In genomic region chr17:79614691-79615588, GRCm38 (mm10) we compare ENCODE assay signal across 8 mouse cellular contexts. TPM values are rescaled to one million over a fixed set of nuclear protein-coding genes. Genes with fewer than 3 reads are reported as not detected.
DNase-seq lines count a peak whose midpoint lies in the region; ATAC-seq and TF ChIP-seq lines count a peak whose summit lies in the region.

No protein-coding gene starts in this region.

- peaks cover 4% of the 10 kb centered on the region for H3K4me1 ChIP-seq in forebrain, embryonic 16.5 days (replicated peaks; ENCODE audit: control insufficient read depth, insufficient read depth, low read length)
- H3K4me1 ChIP-seq in lung, embryonic 14.5 days (ENCODE audit: insufficient read depth), result no peaks in the 10 kb centered on the region

- WGBS in forebrain, embryonic 16.5 days, result 3% methylated on average over 50 of the region's 57 CpGs
- WGBS in lung, embryonic 14.5 days, result 2% methylated on average over 54 of the region's 57 CpGs

- peak overlapping the region; percentile 76 for H3K4me3 ChIP-seq in forebrain, embryonic 16.5 days (replicated peaks; ENCODE audit: low read length)
- H3K4me3 ChIP-seq in lung, embryonic 14.5 days (ENCODE audit: low read depth, low read length), result peak overlapping the region; percentile 73

- peak overlapping the region; percentile 50 for H3K4me2 ChIP-seq in forebrain, embryonic 16.5 days (ENCODE audit: low read length)
- peak overlapping the region; percentile 84 for H3K4me2 ChIP-seq in lung, embryonic 14.5 days

- H3K27me3 ChIP-seq in forebrain, embryonic 16.5 days (replicated peaks; ENCODE audit: control insufficient read depth, insufficient read depth, low read length), result no peaks in the 10 kb centered on the region
- H3K27me3 ChIP-seq in lung, embryonic 14.5 days (ENCODE audit: insufficient read depth, low read length), result no peaks in the 10 kb centered on the region

- intact Hi-C loops in heart, postnatal 36 days (cut with DNase I), result no loop called here

- H3K9me3 ChIP-seq in forebrain, embryonic 16.5 days (ENCODE audit: control insufficient read depth, low read length), result no peaks in the 10 kb centered on the region
- H3K9me3 ChIP-seq in lung, embryonic 14.5 days (ENCODE audit: low read depth, low read length), result no peaks in the 10 kb centered on the region

- no peak for TF ChIP-seq CTCF in lung, embryonic 14.5 days (IDR thresholded peaks at IDR 0.05; ENCODE audit: low read depth)

- peak overlapping the region; percentile 39 for H3K27ac ChIP-seq in forebrain, embryonic 16.5 days (ENCODE audit: low read length)
- H3K27ac ChIP-seq in lung, embryonic 14.5 days (ENCODE audit: low read depth), result peak overlapping the region; percentile 90

- DNase-seq in ES-CJ7 (ENCODE audit: low read depth, low spot score), result peak; percentile 62
- DNase-seq in cerebellum, adult 11-12 months, result peak; percentile 82
- DNase-seq in heart, postnatal 36 days, result peak; percentile 67 to 81
- DNase-seq in layer of hippocampus, adult 8-10 months (ENCODE audit: low spot score in 2 of 2), result peak; percentile 26 to 63
- DNase-seq in lung, embryonic 14.5 days, result peak; percentile 73
- peak; percentile 81 for DNase-seq in testis, postnatal 14 days (ENCODE audit: low spot score)

- peak; percentile 96 for ATAC-seq in forebrain, embryonic 16.5 days
- peak; percentile 94 for ATAC-seq in lung, embryonic 14.5 days (ENCODE audit: insufficient read depth)
- peak; percentile 66 for ATAC-seq in neutrophil, adult 5-6 weeks (ENCODE audit: extremely low read depth, insufficient number of reproducible peaks, low FRiP score, poor library complexity, severe bottlenecking)

- H3K9ac ChIP-seq in forebrain, embryonic 16.5 days (replicated peaks; ENCODE audit: low read depth, low read length), result peak overlapping the region; percentile 79
- peak overlapping the region; percentile 87 for H3K9ac ChIP-seq in lung, embryonic 14.5 days

- H3K36me3 ChIP-seq in forebrain, embryonic 16.5 days (ENCODE audit: control insufficient read depth, insufficient read depth), result no peaks in the 10 kb centered on the region
- no peaks in the 10 kb centered on the region for H3K36me3 ChIP-seq in lung, embryonic 14.5 days (ENCODE audit: insufficient read depth)

RNA-seq across cellular contexts. Expression of gene Rmdn2, which starts 3.3 kb away (rescaled TPM):
- polyA plus RNA-seq in forebrain, embryonic 16.5 days (2015; fragmentation: Nextera tagmentation; extraction: Ambion mirVana), result 5.8 and 6.4 TPM in 2 replicates
- total RNA-seq in heart, postnatal 36 days (2021), result 10 to 100 TPM; 10.2 to 11.2 TPM
- total RNA-seq in layer of hippocampus, adult 8-10 months (2022), result 10 to 100 TPM in 2 of 4 experiments, 1 to 10 TPM in 2; 8.9 to 11.3 (median 10.0) TPM
- polyA plus RNA-seq in lung, embryonic 14.5 days (2014; fragmentation: Nextera tagmentation; extraction: Ambion mirVana), result 13.3 and 17.0 TPM in 2 replicates
- 2.3 and 6.2 TPM in 2 replicates for total RNA-seq in neutrophil, adult 5-6 weeks (2017)

Comparison
In these comparisons a context has a peak if more than half of its experiments do, and no peak if none do; other contexts are left out.
1. Peak in every context shown above with its lines: DNase-seq, ATAC-seq, H3K4me3 ChIP-seq and H3K27ac ChIP-seq.